Mouse (Mus musculus) kidney, adult 2 months (tissue): ENCODE measurements around the gene Pdpn.
A peak's percentile ranks its signal among the peaks of the same experiment; 100 is the strongest.

ENCODE experiments used
- CTCF ChIP-seq: fragments of 200-500 bp; conservative IDR thresholded peaks from 2 replicates; pipeline ENCODE4 v1.5.1; 2011; ENCODE audit warnings: low read depth, mild to moderate bottlenecking, control low read depth, low read length, moderate library complexity, mixed read lengths; ENCODE audit not compliant: insufficient read depth, insufficient read length
- POLR2A ChIP-seq: fragments of 200-500 bp; IDR thresholded peaks from one replicate; pipeline ENCODE4 v1.6.1; 2011; ENCODE audit warnings: low read depth, low read length, control low read depth

DNA sequence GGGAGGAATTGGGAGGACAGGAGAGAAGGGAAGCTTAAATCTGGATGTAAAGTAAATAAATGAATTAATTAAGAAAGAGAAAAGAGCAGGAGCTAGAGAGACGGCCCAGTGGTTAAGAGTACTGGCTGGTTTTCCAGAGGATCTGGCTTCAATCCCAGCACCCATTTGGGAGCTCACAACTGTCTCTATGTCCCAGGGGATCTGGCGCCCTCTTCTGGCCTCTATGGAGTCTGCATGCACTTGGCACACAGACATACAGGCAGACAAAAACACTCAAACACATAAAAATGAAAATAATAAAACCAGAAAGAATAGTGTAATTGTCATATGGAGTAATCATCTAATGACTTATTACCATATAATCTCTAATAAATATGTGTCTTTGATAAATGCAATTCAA is 12.0 kb upstream of the Pdpn start:
- peak; percentile 61 for TF ChIP-seq CTCF
- TF ChIP-seq POLR2A, result no peak
